ENCODE assay signal across 15 mouse cellular contexts in genomic region chr2:13451495-13452491, GRCm38 (mm10). TPM values are rescaled to one million over a fixed set of nuclear protein-coding genes. Genes with fewer than 3 reads are reported as not detected.
DNase-seq lines count a peak whose midpoint lies in the region; ATAC-seq and TF ChIP-seq lines count a peak whose summit lies in the region.
"Had no signal": no experiment of that assay in that cellular context is flagged by ENCODE, and none has a peak within 500 bp of the region (broad histone marks: within the 10 kb centered on the region; RNA-seq: fewer than 3 reads in every experiment).

No protein-coding gene starts in this region.

- H3K27me3 ChIP-seq in kidney, postnatal 0 days (ENCODE audit: insufficient read depth, low read length) = no peaks in the 10 kb centered on the region
- no peaks in the 10 kb centered on the region for H3K27me3 ChIP-seq in kidney, embryonic 16.5 days (ENCODE audit: insufficient read depth, low read length)
- H3K27me3 ChIP-seq in limb, embryonic 11.5 days (ENCODE audit: control insufficient read depth, insufficient read depth, low read length) = no peaks in the 10 kb centered on the region
- H3K27me3 ChIP-seq in intestine, embryonic 16.5 days (replicated peaks; ENCODE audit: control insufficient read depth, insufficient read depth, low read length) = no peaks in the 10 kb centered on the region
- H3K27me3 ChIP-seq: forebrain, embryonic 12.5 days had no signal

- DNase-seq in embryo, embryonic 11 days = peak; percentile 20
- no peak for DNase-seq in embryo, embryonic 10 days (ENCODE audit: low spot score)
- DNase-seq in kidney, postnatal 0 days (ENCODE audit: low spot score) = peak; percentile 43
- no peak for DNase-seq in limb, embryonic 11.5 days (ENCODE audit: low spot score)
- DNase-seq in spleen, postnatal 36 days (ENCODE audit: low spot score in 2 of 2) = no peak
- DNase-seq: cerebellum, adult 2 months; right cerebral cortex, postnatal 14 days had no signal

- WGBS in kidney, postnatal 0 days = 59% methylated on average over 13 of the region's 13 CpGs
- 56% methylated on average over 13 of the region's 13 CpGs for WGBS in kidney, embryonic 16.5 days
- WGBS in limb, embryonic 11.5 days = 41% methylated on average over 13 of the region's 13 CpGs
- 61% methylated on average over 13 of the region's 13 CpGs for WGBS in intestine, embryonic 16.5 days

- H3K4me3 ChIP-seq in kidney, postnatal 0 days (replicated peaks; ENCODE audit: low read depth, low read length) = no peak overlapping the region
- no peak overlapping the region for H3K4me3 ChIP-seq in kidney, embryonic 16.5 days (ENCODE audit: low read length)
- H3K4me3 ChIP-seq in brown adipose tissue, adult 24 weeks (ENCODE audit: insufficient read depth, low read depth, low read length) = no peak overlapping the region
- no peak overlapping the region for H3K4me3 ChIP-seq in limb, embryonic 11.5 days (ENCODE audit: low read depth, low read length)
- no peak overlapping the region for H3K4me3 ChIP-seq in intestine, embryonic 16.5 days (ENCODE audit: low read length)
- H3K4me3 ChIP-seq: forebrain, embryonic 12.5 days; left cerebral cortex, adult 2 months had no signal

- no peak overlapping the region for H3K4me2 ChIP-seq in kidney, postnatal 0 days (ENCODE audit: low read length)
- no peak overlapping the region for H3K4me2 ChIP-seq in kidney, embryonic 16.5 days (replicated peaks; ENCODE audit: low read depth, low read length)
- H3K4me2 ChIP-seq in limb, embryonic 11.5 days (ENCODE audit: low read depth, severe bottlenecking) = no peak overlapping the region
- H3K4me2 ChIP-seq in intestine, embryonic 16.5 days (ENCODE audit: low read depth, low read length) = no peak overlapping the region
- H3K4me2 ChIP-seq: forebrain, embryonic 12.5 days; liver, embryonic 11.5 days had no signal

- ATAC-seq in kidney, postnatal 0 days (replicated peaks; ENCODE audit: low FRiP score, low read depth) = no peak
- no peak for ATAC-seq in kidney, embryonic 16.5 days (ENCODE audit: low FRiP score, low TSS enrichment)
- 0 out of 2 replicates have a peak, but pooled peaks have one; percentile 17 for ATAC-seq in limb, embryonic 11.5 days (ENCODE audit: insufficient number of reproducible peaks, low FRiP score, low TSS enrichment, low read depth)
- no peak for ATAC-seq in intestine, embryonic 16.5 days
- ATAC-seq: inflammation-experienced regulatory T-cells, adult 6 months; lung, postnatal 0 days had no signal

- H3K36me3 ChIP-seq in kidney, postnatal 0 days (ENCODE audit: insufficient read depth, low read length) = no peaks in the 10 kb centered on the region
- H3K36me3 ChIP-seq in kidney, embryonic 16.5 days (ENCODE audit: insufficient read depth, low read length) = no peaks in the 10 kb centered on the region
- H3K36me3 ChIP-seq in limb, embryonic 11.5 days (ENCODE audit: control insufficient read depth, insufficient read depth, low read length) = no peaks in the 10 kb centered on the region
- no peaks in the 10 kb centered on the region for H3K36me3 ChIP-seq in intestine, embryonic 16.5 days (ENCODE audit: control insufficient read depth, insufficient read depth, low read length)
- H3K36me3 ChIP-seq: forebrain, embryonic 12.5 days had no signal

- no peak overlapping the region for H3K9ac ChIP-seq in kidney, postnatal 0 days (ENCODE audit: low read depth, low read length)
- H3K9ac ChIP-seq in kidney, embryonic 16.5 days (replicated peaks; ENCODE audit: low read length) = no peak overlapping the region
- H3K9ac ChIP-seq in limb, embryonic 11.5 days (ENCODE audit: low read length) = no peak overlapping the region
- no peak overlapping the region for H3K9ac ChIP-seq in intestine, embryonic 16.5 days (ENCODE audit: low read depth, low read length)
- H3K9ac ChIP-seq: forebrain, embryonic 12.5 days had no signal

- H3K9me3 ChIP-seq in kidney, postnatal 0 days (replicated peaks; ENCODE audit: low read length) = no peaks in the 10 kb centered on the region
- H3K9me3 ChIP-seq in kidney, embryonic 16.5 days (ENCODE audit: low read length) = no peaks in the 10 kb centered on the region
- H3K9me3 ChIP-seq in limb, embryonic 11.5 days (ENCODE audit: control insufficient read depth, low read length) = no peaks in the 10 kb centered on the region
- no peaks in the 10 kb centered on the region for H3K9me3 ChIP-seq in intestine, embryonic 16.5 days (ENCODE audit: control insufficient read depth, low read length)
- H3K9me3 ChIP-seq: forebrain, embryonic 12.5 days had no signal

- peak overlapping the region; percentile 28; the same call in 1 of the 2 replicates for H3K27ac ChIP-seq in kidney, postnatal 0 days
- no peak overlapping the region for H3K27ac ChIP-seq in kidney, embryonic 16.5 days (ENCODE audit: low read length)
- peak overlapping the region; percentile 17; the same call in 1 of the 2 replicates for H3K27ac ChIP-seq in brown adipose tissue, adult 24 weeks (replicated peaks; ENCODE audit: low read depth, low read length)
- H3K27ac ChIP-seq in limb, embryonic 11.5 days (replicated peaks; ENCODE audit: low read depth, low read length) = peak overlapping the region; percentile 42; the same call in 1 of the 2 replicates
- no peak overlapping the region for H3K27ac ChIP-seq in intestine, embryonic 16.5 days (ENCODE audit: low read length)
- H3K27ac ChIP-seq: forebrain, embryonic 12.5 days; left cerebral cortex, adult 2 months had no signal

- no peak for TF ChIP-seq CTCF in kidney, postnatal 0 days (IDR thresholded peaks at IDR 0.05; ENCODE audit: low read depth)

- H3K4me1 ChIP-seq in kidney, postnatal 0 days (replicated peaks; ENCODE audit: insufficient read depth, low read length) = no peaks in the 10 kb centered on the region; the same call in 1 of the 2 replicates
- no peaks in the 10 kb centered on the region for H3K4me1 ChIP-seq in kidney, embryonic 16.5 days (ENCODE audit: insufficient read depth, low read length)
- no peaks in the 10 kb centered on the region for H3K4me1 ChIP-seq in brown adipose tissue, adult 24 weeks (ENCODE audit: control insufficient read depth, insufficient read depth, insufficient read length, low read length)
- peaks cover 10% of the 10 kb centered on the region; the same call in 1 of the 2 replicates for H3K4me1 ChIP-seq in limb, embryonic 11.5 days (ENCODE audit: control insufficient read depth, insufficient read depth, low read length)
- no peaks in the 10 kb centered on the region for H3K4me1 ChIP-seq in intestine, embryonic 16.5 days (ENCODE audit: control insufficient read depth, insufficient read depth, low read length)

RNA-seq across cellular contexts. Expression of gene Cubn, which starts 39.8 kb away (rescaled TPM):
- polyA plus RNA-seq in kidney, postnatal 0 days (2015; fragmentation: Nextera tagmentation; extraction: Ambion mirVana) = 13.5 and 14.7 TPM in 2 replicates
- polyA plus RNA-seq in kidney, embryonic 16.5 days (2015; fragmentation: Nextera tagmentation; extraction: Ambion mirVana) = 7.2 and 7.9 TPM in 2 replicates
- polyA plus RNA-seq in brown adipose tissue, adult 24 weeks (2012; ENCODE audit: insufficient read depth, insufficient read length, missing spikeins) = not detected in 2 replicates
- 0.03 and 0.06 TPM in 2 replicates for polyA plus RNA-seq in limb, embryonic 11.5 days (2014; fragmentation: Nextera tagmentation; extraction: Ambion mirVana)
- 8.5 and 13.7 TPM in 2 replicates for polyA plus RNA-seq in intestine, embryonic 16.5 days (2015; fragmentation: Nextera tagmentation; extraction: Ambion mirVana)

Comparison
In these comparisons a context has a peak if more than half of its experiments do, and no peak if none do; other contexts are left out.
1. DNase-seq: peak in embryo, embryonic 11 days (single experiment) and kidney, postnatal 0 days (single experiment); none in embryo, embryonic 10 days (single experiment), limb, embryonic 11.5 days (single experiment) and spleen, postnatal 36 days (0 of 2).
2. H3K27ac ChIP-seq: peak in kidney, postnatal 0 days (single experiment), brown adipose tissue, adult 24 weeks (single experiment) and limb, embryonic 11.5 days (single experiment); none in kidney, embryonic 16.5 days (single experiment) and intestine, embryonic 16.5 days (single experiment).